8 mouse cellular contexts compared by ENCODE assay signal in the genomic region with DNA sequence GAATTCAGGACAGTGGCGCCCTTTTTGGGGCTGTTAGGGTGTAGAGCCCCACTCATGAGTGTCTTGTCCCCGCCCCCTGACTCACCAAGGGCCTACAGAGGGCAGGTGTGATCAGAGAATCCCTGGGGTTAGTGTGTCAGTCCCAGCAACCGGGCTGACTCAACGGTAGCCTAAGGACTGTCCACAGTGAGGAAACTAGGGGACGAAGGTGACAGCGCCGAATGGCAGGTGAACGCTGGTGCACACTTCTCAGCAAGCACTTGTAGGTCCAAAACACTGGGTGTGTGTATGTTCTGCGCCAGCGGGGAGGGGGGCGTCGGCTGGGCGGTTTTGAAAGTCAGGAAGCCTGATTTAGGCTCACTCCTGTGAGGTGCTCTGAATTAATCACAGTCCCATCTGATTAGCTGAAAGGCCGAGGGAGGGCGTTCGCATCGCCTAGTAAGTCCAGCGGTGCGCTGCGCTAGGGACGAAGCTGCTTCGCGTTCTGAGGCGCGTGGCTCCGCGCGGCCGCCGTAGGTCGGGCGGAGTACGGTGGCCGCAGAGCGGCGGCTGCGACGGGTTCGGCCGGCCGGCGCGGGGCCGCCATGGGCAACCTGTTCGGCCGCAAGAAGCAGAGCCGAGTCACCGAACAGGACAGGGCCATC. TPM values are rescaled to one million over a fixed set of nuclear protein-coding genes. Genes with fewer than 3 reads are reported as not detected.
DNase-seq lines count a peak whose midpoint lies in the region; ATAC-seq and TF ChIP-seq lines count a peak whose summit lies in the region.

A gene (plus strand): TSS at position 151 of the 644 bp plus-strand sequence.

- TF ChIP-seq CTCF in gastrocnemius, adult 2 months (IDR thresholded peaks at IDR 0.05): peak; percentile 5; the same call in 1 of the 2 replicates
- no peak; the same call in 1 of the 2 replicates for TF ChIP-seq CTCF in hindbrain, postnatal 0 days (IDR thresholded peaks at IDR 0.05; ENCODE audit: low read depth)
- no peak; the same call in 1 of the 2 replicates for TF ChIP-seq CTCF in left cerebral cortex, adult 2 months (IDR thresholded peaks at IDR 0.05)

- ATAC-seq in hindbrain, postnatal 0 days: peak; percentile 81

- peak within 1 kb of the TSS; percentile 95 for H3K9ac ChIP-seq in hindbrain, postnatal 0 days (replicated peaks; ENCODE audit: low read length)

- peaks cover 16% of the 10 kb centered on the region for H3K36me3 ChIP-seq in hindbrain, postnatal 0 days (ENCODE audit: insufficient read depth, low read length)
- peaks cover 34% of the 10 kb centered on the region for H3K36me3 ChIP-seq in megakaryocyte, embryonic 14.5 days (replicated peaks; ENCODE audit: low read length)

- peak; percentile 75 for DNase-seq in WW6 (ENCODE audit: low read depth, low spot score)
- peak; percentile 88 to 96 for DNase-seq in cerebellum, postnatal 4 days (ENCODE audit: low spot score in 2 of 2)
- peak; percentile 93 for DNase-seq in gastrocnemius, adult 2 months
- DNase-seq in hindbrain, postnatal 0 days (ENCODE audit: low spot score): peak; percentile 91
- DNase-seq in left cerebral cortex, adult 2 months (ENCODE audit: extremely low spot score in 1 of 2, low spot score in 2 of 2): peak; percentile 92 to 97
- peak; percentile 92 to 93 for DNase-seq in right cerebral cortex, postnatal 10 days (ENCODE audit: low spot score in 2 of 2)
- DNase-seq in urinary bladder, postnatal 25 days (ENCODE audit: low spot score): peak; percentile 94

- WGBS in hindbrain, postnatal 0 days: under 1% methylated on average over 48 of the region's 48 CpGs

- H3K27me3 ChIP-seq in hindbrain, postnatal 0 days (ENCODE audit: insufficient read depth, low read length): no peaks in the 10 kb centered on the region
- H3K27me3 ChIP-seq in megakaryocyte, embryonic 14.5 days (replicated peaks): peaks cover 6% of the 10 kb centered on the region

- H3K27ac ChIP-seq in gastrocnemius, adult 2 months: peak within 1 kb of the TSS; percentile 95
- H3K27ac ChIP-seq in hindbrain, postnatal 0 days: peak within 1 kb of the TSS; percentile 82
- H3K27ac ChIP-seq in left cerebral cortex, adult 2 months: peak within 1 kb of the TSS; percentile 92

- H3K4me3 ChIP-seq in gastrocnemius, adult 2 months: peak within 1 kb of the TSS; percentile 75
- peak within 1 kb of the TSS; percentile 89 for H3K4me3 ChIP-seq in hindbrain, postnatal 0 days (ENCODE audit: low read length)
- H3K4me3 ChIP-seq in left cerebral cortex, adult 2 months: peak within 1 kb of the TSS; percentile 66
- H3K4me3 ChIP-seq in megakaryocyte, embryonic 14.5 days (replicated peaks): peak within 1 kb of the TSS; percentile 96

- intact Hi-C loops in gastrocnemius, adult 2 months (cut with DNase I): no loop called here
- intact Hi-C loops in left cerebral cortex, adult 2 months (cut with DNase I): loop anchor here (5.0 kb wide), 1 partner anchor 189 kb away; no protein-coding TSS in a partner anchor

- H3K9me3 ChIP-seq in hindbrain, postnatal 0 days (ENCODE audit: low read length): no peaks in the 10 kb centered on the region
- peaks cover 4% of the 10 kb centered on the region; the same call in 1 of the 2 replicates for H3K9me3 ChIP-seq in megakaryocyte, embryonic 14.5 days

- H3K4me2 ChIP-seq in hindbrain, postnatal 0 days (ENCODE audit: low read depth, low read length): peak within 1 kb of the TSS; percentile 82

- peaks cover 15% of the 10 kb centered on the region for H3K4me1 ChIP-seq in hindbrain, postnatal 0 days (ENCODE audit: insufficient read depth, low read length)
- peaks cover 82% of the 10 kb centered on the region for H3K4me1 ChIP-seq in megakaryocyte, embryonic 14.5 days

RNA-seq across cellular contexts. Expression of the gene that starts here (rescaled TPM):
- 10 to 100 TPM; 29.6 to 31.3 TPM for total RNA-seq in gastrocnemius, adult 2 months (2021)
- total RNA-seq in hindbrain, postnatal 0 days (2014; rRNA removed): 102 and 117 TPM in 2 replicates
- polyA plus RNA-seq in hindbrain, postnatal 0 days (2015; fragmentation: Nextera tagmentation; extraction: Ambion mirVana): 115 and 118 TPM in 2 replicates
- total RNA-seq in left cerebral cortex, adult 2 months (2021): 10 to 100 TPM; 37.2 to 43.6 TPM
- 58.8 and 62.5 TPM in 2 replicates for polyA plus RNA-seq in megakaryocyte, embryonic 14.5 days (2012; ENCODE audit: insufficient read depth, low replicate concordance)

Comparison
In these comparisons a context has a peak if more than half of its experiments do, and no peak if none do; other contexts are left out.
1. Peak in every context shown above with its lines: DNase-seq, ATAC-seq, H3K4me3 ChIP-seq and H3K27ac ChIP-seq.